Mouse (Mus musculus) embryonic facial prominence, embryonic 14.5 days (tissue): ENCODE measurements at regions not wholly inside any gene's neighbourhood (a gene's known extent, or its start where the extent isn't known, plus 50 kb on each side); places are given as distances from the start of the nearest gene placed in this dataset.

Source experiments
- ATAC-seq: fragments of 200-750 bp; cut with Nextera tagmentation; 2 replicates; pipeline ENCODE4 v1.8.0; 2017; ENCODE audit warnings: low read depth, moderate number of reproducible peaks, moderate TSS enrichment
- DNase-seq: peaks from one replicate; pipeline ENCODE4 v3.0.0-alpha.2; 2015; ENCODE audit warnings: low spot score
- H3K27ac ChIP-seq: fragments of 300-500 bp; sonication (generic); replicated peaks from 2 replicates; pipeline ENCODE4 v1.5.1; 2014; ENCODE audit warnings: low read depth, mild to moderate bottlenecking, low read length, moderate library complexity
- H3K27me3 ChIP-seq: fragments of 300-500 bp; sonication (generic); replicated peaks from 2 replicates; pipeline ENCODE4 v1.6.1; 2014; ENCODE audit warnings: low read length; ENCODE audit not compliant: control insufficient read depth, insufficient read depth
- H3K36me3 ChIP-seq: fragments of 300-500 bp; sonication (generic); 2 replicates; pipeline ENCODE4 v1.6.1; 2014; ENCODE audit warnings: low read length, mixed read lengths; ENCODE audit not compliant: control insufficient read depth, insufficient read depth
- H3K4me1 ChIP-seq: fragments of 300-500 bp; sonication (generic); 2 replicates; pipeline ENCODE4 v1.6.1; 2014; ENCODE audit warnings: antibody characterized with exemption, low read length; ENCODE audit not compliant: control insufficient read depth, insufficient read depth
- H3K4me2 ChIP-seq: fragments of 300-500 bp; sonication (generic); 2 replicates; pipeline ENCODE4 v1.6.1; 2014; ENCODE audit warnings: low read depth, mild to moderate bottlenecking, low read length, moderate library complexity, mixed read lengths
- H3K4me3 ChIP-seq: fragments of 300-500 bp; sonication (generic); 2 replicates; pipeline ENCODE4 v1.5.1; 2014; ENCODE audit warnings: low read depth, mild to moderate bottlenecking, low read length
- H3K9ac ChIP-seq: fragments of 300-500 bp; sonication (generic); 2 replicates; pipeline ENCODE4 v1.6.1; 2014; ENCODE audit warnings: low read depth, mild to moderate bottlenecking, low read length, moderate library complexity, mixed read lengths
- H3K9me3 ChIP-seq: fragments of 300-500 bp; sonication (generic); 2 replicates; pipeline ENCODE4 v1.6.1; 2016; ENCODE audit warnings: low read length; ENCODE audit not compliant: control insufficient read depth
- WGBS: fragments of 180-500 bp; shearing (Covaris S2); extraction: QIAGEN DNeasy Blood & Tissue Kit; methylation state at CpG from one replicate; pipeline ENCODE4 v1.1.7; 2014; 5-methylcytosine and 5-hydroxymethylcytosine counted together

- WGBS: 70% methylated on average over 7 of the region's 7 CpGs
- no peaks in the 10 kb centered on the region for H3K27me3 ChIP-seq
- H3K4me1 ChIP-seq: no peaks in the 10 kb centered on the region
- no peak overlapping the region for H3K4me3 ChIP-seq
- ATAC-seq: no peak
- H3K27ac ChIP-seq: no peak overlapping the region
- H3K4me2 ChIP-seq: no peak overlapping the region
- DNase-seq: peak; percentile 55
- H3K36me3 ChIP-seq: no peaks in the 10 kb centered on the region
- no peaks in the 10 kb centered on the region for H3K9me3 ChIP-seq
- H3K9ac ChIP-seq: no peak overlapping the region
These were observed 656.2 kb downstream of the Slc16a7 start for GRCm38 (mm10) chr10:124733103-124733502.

- 44% methylated on average over 2 of the region's 2 CpGs for WGBS
- Histone ChIP-seq H3K27me3 (no peaks in the 10 kb centered on the region), H3K4me1 (no peaks in the 10 kb centered on the region), H3K9ac (no peak overlapping the region), H3K4me2 (no peak overlapping the region), H3K9me3 (no peaks in the 10 kb centered on the region), H3K36me3 (no peaks in the 10 kb centered on the region), H3K27ac (no peak overlapping the region), H3K4me3 (no peak overlapping the region)
- DNase-seq (peak; percentile 69), ATAC-seq (0 out of 2 replicates have a peak, but pooled peaks have one; percentile 33)
These were observed 656.9 kb downstream of the Slc16a7 start for GRCm38 (mm10) chr10:124732342-124732741.

- ATAC-seq (no peak), DNase-seq (no peak)
- no peak overlapping the region for H3K9ac ChIP-seq
- H3K9me3 ChIP-seq: no peaks in the 10 kb centered on the region
- no peaks in the 10 kb centered on the region for H3K4me1 ChIP-seq
- no peak overlapping the region for H3K4me3 ChIP-seq
- 82% methylated on average over 7 of the region's 7 CpGs for WGBS
- no peaks in the 10 kb centered on the region for H3K27me3 ChIP-seq
- no peaks in the 10 kb centered on the region for H3K36me3 ChIP-seq
- no peak overlapping the region for H3K27ac ChIP-seq
- no peak overlapping the region for H3K4me2 ChIP-seq
These were observed 657.9 kb downstream of the Slc16a7 start for GRCm38 (mm10) chr10:124731219-124731836.

- Histone ChIP-seq H3K9me3 (no peaks in the 10 kb centered on the region), H3K9ac (no peak overlapping the region), H3K27ac (no peak overlapping the region), H3K4me2 (no peak overlapping the region), H3K4me1 (no peaks in the 10 kb centered on the region), H3K36me3 (no peaks in the 10 kb centered on the region), H3K4me3 (no peak overlapping the region), H3K27me3 (no peaks in the 10 kb centered on the region)
- DNase-seq (no peak), ATAC-seq (no peak)
- 80% methylated on average over 3 of the region's 3 CpGs for WGBS
These were observed 676.6 kb downstream of the Slc16a7 start for GRCm38 (mm10) chr10:124712647-124713046.

GRCm38 (mm10) chr10:124710954-124711353, 678.3 kb downstream of the Slc16a7 start:
- Histone ChIP-seq H3K27me3 (no peaks in the 10 kb centered on the region), H3K4me1 (no peaks in the 10 kb centered on the region), H3K4me2 (no peak overlapping the region), H3K36me3 (no peaks in the 10 kb centered on the region), H3K9me3 (no peaks in the 10 kb centered on the region), H3K27ac (no peak overlapping the region), H3K4me3 (no peak overlapping the region), H3K9ac (no peak overlapping the region)
- no peak for DNase-seq
- WGBS: 77% methylated on average over 3 of the region's 3 CpGs
- no peak for ATAC-seq

GRCm38 (mm10) chr10:124709832-124710231, 679.4 kb downstream of the Slc16a7 start:
- no peaks in the 10 kb centered on the region for H3K4me1 ChIP-seq
- H3K4me3 ChIP-seq: no peak overlapping the region
- no peaks in the 10 kb centered on the region for H3K27me3 ChIP-seq
- H3K36me3 ChIP-seq: no peaks in the 10 kb centered on the region
- ATAC-seq (no peak), DNase-seq (no peak)
- no peak overlapping the region for H3K9ac ChIP-seq
- WGBS: 87% methylated on average over 3 of the region's 3 CpGs
- H3K27ac ChIP-seq: no peak overlapping the region
- no peaks in the 10 kb centered on the region for H3K9me3 ChIP-seq
- no peak overlapping the region for H3K4me2 ChIP-seq

- Histone ChIP-seq H3K9me3 (no peaks in the 10 kb centered on the region), H3K9ac (no peak overlapping the region), H3K4me1 (no peaks in the 10 kb centered on the region), H3K4me2 (no peak overlapping the region), H3K36me3 (no peaks in the 10 kb centered on the region), H3K27ac (no peak overlapping the region), H3K4me3 (no peak overlapping the region), H3K27me3 (no peaks in the 10 kb centered on the region)
- ATAC-seq: no peak
- DNase-seq: no peak
- 83% methylated on average over 2 of the region's 2 CpGs for WGBS
These were observed 682.6 kb downstream of the Slc16a7 start for GRCm38 (mm10) chr10:124706642-124707041.
